Mouse (Mus musculus): ENCODE measurements around the gene Gm20388. TPM values are rescaled to one million over a fixed set of nuclear protein-coding genes. Genes with fewer than 3 reads are reported as not detected.

Gm20388 gene
- polyA plus RNA-seq, 1 experiment from 2014 or later: not detected

DNA sequence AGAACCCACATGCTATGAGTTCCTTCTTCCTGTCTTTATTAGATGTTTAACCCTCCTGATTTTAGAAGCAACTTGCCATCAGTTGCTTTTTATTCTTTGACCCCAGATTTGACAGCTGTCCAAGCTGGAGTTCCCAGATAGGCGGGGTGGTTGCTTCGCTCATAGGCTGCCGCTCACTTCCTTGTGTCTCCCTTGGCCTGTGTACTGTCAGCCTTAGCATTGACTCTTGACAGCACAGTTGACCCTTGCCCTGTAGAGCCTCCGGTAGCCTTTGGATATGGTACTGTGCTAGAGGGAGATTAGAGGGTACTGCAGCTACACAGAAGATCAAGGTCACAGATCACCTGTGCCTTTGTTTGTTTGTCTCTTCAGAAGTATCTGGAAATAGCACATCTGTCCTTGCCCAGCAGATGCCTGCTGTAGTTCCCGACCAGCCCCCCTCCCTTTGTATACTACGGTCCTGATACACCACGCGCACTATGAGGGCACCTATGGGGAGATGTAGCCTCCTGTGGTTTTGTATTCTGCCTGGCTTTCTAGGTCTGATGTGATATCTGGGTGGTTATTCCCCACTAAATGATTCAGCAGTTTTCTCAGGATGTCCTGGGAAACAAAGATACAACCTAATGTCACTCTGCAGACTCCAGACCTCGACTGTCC is 2494.6 kb downstream of the Gm20388 start:
- ATAC-seq: peak; percentile 79
- TF ChIP-seq CTCF (IDR thresholded peaks at IDR 0.05; ENCODE audit: low read depth): no peak
- no peak overlapping the region for H3K4me2 ChIP-seq (replicated peaks; ENCODE audit: low read depth)
- H3K4me1 ChIP-seq (replicated peaks; ENCODE audit: control insufficient read depth, insufficient read depth, low read length): no peaks in the 10 kb centered on the region
- WGBS: 58% methylated on average over 9 of the region's 9 CpGs
- H3K27ac ChIP-seq (ENCODE audit: low read depth, low read length): peak overlapping the region; percentile 50; the same call in 1 of the 2 replicates
- peaks cover 94% of the 10 kb centered on the region for H3K36me3 ChIP-seq (ENCODE audit: control insufficient read depth, insufficient read depth)
- H3K4me3 ChIP-seq (ENCODE audit: low read depth, low read length): no peak overlapping the region
- H3K9ac ChIP-seq (ENCODE audit: low read depth, low read length): no peak overlapping the region
- H3K9me3 ChIP-seq (ENCODE audit: control insufficient read depth): no peaks in the 10 kb centered on the region
- no peaks in the 10 kb centered on the region for H3K27me3 ChIP-seq (replicated peaks; ENCODE audit: control insufficient read depth, insufficient read depth, low read length)

DNA sequence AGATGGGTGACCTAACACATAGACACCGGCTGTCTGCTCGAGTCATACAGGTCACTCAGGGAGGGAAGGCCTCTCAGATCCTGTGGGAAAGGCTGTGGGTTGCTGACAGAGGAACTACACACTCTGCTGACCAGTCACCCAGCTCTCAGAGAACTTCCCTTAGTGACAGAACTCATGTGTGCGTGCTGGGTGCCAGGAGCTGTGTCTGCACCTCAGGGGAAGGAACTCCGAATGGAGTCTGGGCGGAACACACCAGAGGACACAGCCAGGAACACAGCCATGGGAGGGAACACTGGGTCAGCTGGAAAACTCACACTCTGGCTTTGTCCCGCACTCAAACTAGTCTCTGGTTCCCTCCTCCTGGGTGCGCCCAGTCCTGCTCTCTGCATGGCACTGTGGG is 2497.0 kb downstream of the Gm20388 start:
- H3K4me3 ChIP-seq (ENCODE audit: low read depth, low read length): no peak overlapping the region

DNA sequence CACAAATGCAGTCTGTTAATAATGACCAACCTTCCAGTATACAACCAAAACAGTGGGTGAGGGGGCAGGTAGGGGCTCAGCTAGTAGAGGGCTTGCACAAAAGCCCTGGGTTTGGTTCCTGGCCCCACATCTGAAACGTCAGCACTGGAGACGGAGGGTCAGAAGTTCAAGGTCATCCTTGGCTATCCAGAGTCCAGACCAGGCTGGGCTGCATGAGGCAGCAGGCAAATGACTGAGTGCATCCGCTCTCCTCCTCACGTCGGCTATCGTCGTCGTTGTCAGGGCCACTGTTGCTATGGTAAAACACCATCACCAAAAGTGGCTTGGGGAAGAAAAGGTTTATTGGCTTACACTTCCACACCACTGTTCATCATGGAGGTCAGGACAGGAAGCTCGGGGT is 2503.7 kb downstream of the Gm20388 start:
- no peak overlapping the region for H3K4me2 ChIP-seq (replicated peaks; ENCODE audit: low read depth)
- ATAC-seq: no peak
- 76% methylated on average over 9 of the region's 9 CpGs for WGBS
- H3K4me3 ChIP-seq (ENCODE audit: low read depth, low read length): no peak overlapping the region
- H3K36me3 ChIP-seq (ENCODE audit: control insufficient read depth, insufficient read depth): peaks cover 90% of the 10 kb centered on the region
- H3K27me3 ChIP-seq (replicated peaks; ENCODE audit: control insufficient read depth, insufficient read depth, low read length): no peaks in the 10 kb centered on the region
- no peak for TF ChIP-seq CTCF (IDR thresholded peaks at IDR 0.05; ENCODE audit: low read depth)
- no peaks in the 10 kb centered on the region for H3K4me1 ChIP-seq (replicated peaks; ENCODE audit: control insufficient read depth, insufficient read depth, low read length)
- no peak overlapping the region for H3K9ac ChIP-seq (ENCODE audit: low read depth, low read length)
- no peaks in the 10 kb centered on the region for H3K9me3 ChIP-seq (ENCODE audit: control insufficient read depth)
- H3K27ac ChIP-seq (ENCODE audit: low read depth, low read length): peak overlapping the region; percentile 35; the same call in 1 of the 2 replicates

More for the DNA sequence above, 2497.0 kb downstream of the Gm20388 start:
- Histone ChIP-seq H3K4me1 (replicated peaks; ENCODE audit: control insufficient read depth, insufficient read depth, low read length) (no peaks in the 10 kb centered on the region), H3K9me3 (ENCODE audit: control insufficient read depth) (no peaks in the 10 kb centered on the region), H3K27me3 (replicated peaks; ENCODE audit: control insufficient read depth, insufficient read depth, low read length) (no peaks in the 10 kb centered on the region), H3K36me3 (ENCODE audit: control insufficient read depth, insufficient read depth) (peaks cover 95% of the 10 kb centered on the region), H3K9ac (ENCODE audit: low read depth, low read length) (no peak overlapping the region), H3K4me2 (replicated peaks; ENCODE audit: low read depth) (no peak overlapping the region), H3K27ac (ENCODE audit: low read depth, low read length) (no peak overlapping the region)
- no peak for ATAC-seq
- TF ChIP-seq CTCF (IDR thresholded peaks at IDR 0.05; ENCODE audit: low read depth): no peak
- WGBS: 90% methylated on average over 7 of the region's 7 CpGs

DNA sequence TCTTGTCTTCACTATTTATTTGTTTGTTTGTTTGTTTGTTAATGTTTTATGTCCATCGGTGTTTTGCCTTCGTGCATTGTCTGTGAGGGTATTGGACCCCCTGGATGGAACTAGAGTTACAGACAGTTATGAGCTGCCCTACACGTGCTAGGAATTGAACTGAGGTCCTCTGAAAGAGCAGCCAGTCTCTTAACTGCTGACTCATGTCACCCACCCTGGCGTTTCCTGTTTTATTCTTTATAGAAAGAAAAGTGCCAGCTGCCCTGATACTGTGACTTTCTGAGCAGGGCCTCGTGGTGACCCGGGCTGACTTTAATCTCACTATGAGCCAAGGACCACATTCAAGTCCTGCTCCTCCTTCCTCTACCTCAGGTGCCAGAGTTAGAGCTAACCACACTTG is 2504.9 kb downstream of the Gm20388 start:
- Histone ChIP-seq H3K9ac (ENCODE audit: low read depth, low read length) (no peak overlapping the region), H3K27ac (ENCODE audit: low read depth, low read length) (no peak overlapping the region), H3K4me2 (replicated peaks; ENCODE audit: low read depth) (no peak overlapping the region), H3K9me3 (ENCODE audit: control insufficient read depth) (no peaks in the 10 kb centered on the region), H3K4me3 (ENCODE audit: low read depth, low read length) (no peak overlapping the region), H3K27me3 (replicated peaks; ENCODE audit: control insufficient read depth, insufficient read depth, low read length) (no peaks in the 10 kb centered on the region), H3K4me1 (replicated peaks; ENCODE audit: control insufficient read depth, insufficient read depth, low read length) (no peaks in the 10 kb centered on the region), H3K36me3 (ENCODE audit: control insufficient read depth, insufficient read depth) (peaks cover 77% of the 10 kb centered on the region)
- 87% methylated on average over 6 of the region's 6 CpGs for WGBS
- no peak for ATAC-seq
- no peak for TF ChIP-seq CTCF (IDR thresholded peaks at IDR 0.05; ENCODE audit: low read depth)

DNA sequence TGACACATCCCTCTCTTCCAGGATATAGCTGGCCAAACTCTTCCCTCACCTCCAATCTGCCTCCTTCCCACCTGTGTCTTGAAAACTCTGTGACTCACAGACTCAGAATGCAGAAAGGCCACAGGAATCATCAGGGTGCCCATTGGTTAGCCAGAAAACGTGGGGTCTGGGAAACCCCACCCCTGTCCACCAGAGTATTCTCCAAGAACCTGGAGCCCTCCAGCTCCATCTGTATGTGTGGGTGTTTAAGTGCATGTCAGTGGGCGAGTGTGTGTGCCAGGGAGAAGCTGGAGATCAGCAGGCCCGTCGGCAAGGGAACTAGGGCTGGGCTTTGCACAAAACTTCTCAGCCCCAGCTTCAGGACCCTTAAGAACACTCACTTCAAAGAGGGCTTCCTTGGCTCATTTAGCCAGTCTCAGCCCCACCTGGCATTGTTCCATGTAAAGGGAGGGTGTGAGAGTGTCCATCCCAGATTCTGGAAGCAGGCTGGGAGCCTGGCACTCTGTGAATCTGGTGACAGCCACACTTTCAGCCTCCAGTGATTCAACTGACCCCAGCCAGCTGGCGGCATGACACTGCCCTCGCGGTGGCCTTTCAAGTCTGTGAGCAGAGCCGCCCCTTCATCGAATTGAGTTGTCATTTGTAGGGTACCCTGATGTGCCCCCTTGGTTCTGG is 2509.4 kb downstream of the Gm20388 start:
- TF ChIP-seq CTCF (IDR thresholded peaks at IDR 0.05; ENCODE audit: low read depth): no peak
- Histone ChIP-seq H3K4me2 (replicated peaks; ENCODE audit: low read depth) (no peak overlapping the region), H3K4me1 (replicated peaks; ENCODE audit: control insufficient read depth, insufficient read depth, low read length) (peaks cover 7% of the 10 kb centered on the region; the same call in 1 of the 2 replicates), H3K27ac (ENCODE audit: low read depth, low read length) (no peak overlapping the region), H3K9me3 (ENCODE audit: control insufficient read depth) (no peaks in the 10 kb centered on the region), H3K4me3 (ENCODE audit: low read depth, low read length) (no peak overlapping the region), H3K27me3 (replicated peaks; ENCODE audit: control insufficient read depth, insufficient read depth, low read length) (no peaks in the 10 kb centered on the region), H3K9ac (ENCODE audit: low read depth, low read length) (no peak overlapping the region), H3K36me3 (ENCODE audit: control insufficient read depth, insufficient read depth) (peaks cover 43% of the 10 kb centered on the region)
- ATAC-seq: no peak
- WGBS: 70% methylated on average over 9 of the region's 9 CpGs

DNA sequence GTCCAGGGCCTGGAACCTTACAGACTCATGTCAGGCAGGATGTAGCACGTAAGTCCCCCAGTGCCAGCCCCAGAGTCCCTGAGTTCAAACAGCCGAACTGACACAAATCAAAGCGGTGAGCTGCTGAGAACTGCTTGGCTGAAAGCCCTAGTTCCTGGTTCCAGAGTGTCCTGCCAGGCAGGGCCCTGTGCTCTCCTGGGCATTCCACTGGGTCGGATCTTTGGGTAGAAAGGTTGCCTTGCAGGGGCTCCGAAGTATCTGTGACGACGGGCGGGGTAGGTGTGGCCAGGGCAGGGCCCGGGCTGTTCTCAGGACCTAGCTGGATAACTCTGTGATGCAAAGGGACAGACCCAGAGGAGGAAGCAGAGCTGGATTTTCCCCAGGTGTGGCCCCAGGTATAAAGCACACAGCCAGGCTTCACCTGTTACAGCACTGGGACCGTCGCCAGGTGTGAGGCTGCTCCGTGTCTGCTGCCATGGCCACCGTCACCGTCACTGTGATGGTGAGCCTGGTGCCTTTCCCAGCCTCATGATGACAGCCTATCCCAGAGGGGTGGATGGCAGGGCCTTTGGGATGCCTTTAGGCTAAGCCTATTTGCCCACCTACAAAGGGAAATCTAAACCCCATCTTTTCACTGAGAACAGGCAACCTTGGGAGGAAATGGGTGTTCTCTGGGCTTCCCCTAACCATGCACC is 2510.9 kb downstream of the Gm20388 start, which contains the start of gene Il17c:
Gene Il17c (plus strand): TSS at position 645 of the 695 bp plus-strand sequence.
- no peaks in the 10 kb centered on the region for H3K27me3 ChIP-seq (replicated peaks; ENCODE audit: control insufficient read depth, insufficient read depth, low read length)
- peaks cover 7% of the 10 kb centered on the region; the same call in 1 of the 2 replicates for H3K4me1 ChIP-seq (replicated peaks; ENCODE audit: control insufficient read depth, insufficient read depth, low read length)
- H3K4me2 ChIP-seq (replicated peaks; ENCODE audit: low read depth): no peak within 1 kb of the TSS
- H3K9ac ChIP-seq (ENCODE audit: low read depth, low read length): no peak within 1 kb of the TSS
- H3K4me3 ChIP-seq (ENCODE audit: low read depth, low read length): no peak within 1 kb of the TSS
- no peak for TF ChIP-seq CTCF (IDR thresholded peaks at IDR 0.05; ENCODE audit: low read depth)
- H3K27ac ChIP-seq (ENCODE audit: low read depth, low read length): peak within 1 kb of the TSS; percentile 17; the same call in 1 of the 2 replicates
- ATAC-seq: peak; percentile 92
- peaks cover 40% of the 10 kb centered on the region; the same call in 1 of the 2 replicates for H3K36me3 ChIP-seq (ENCODE audit: control insufficient read depth, insufficient read depth)
- WGBS: 36% methylated on average over 14 of the region's 14 CpGs
- no peaks in the 10 kb centered on the region for H3K9me3 ChIP-seq (ENCODE audit: control insufficient read depth)
